Mouse (Mus musculus) ES-E14 (cell line): ENCODE results near the gene 1700042G07Rik. TPM values are rescaled to one million over a fixed set of nuclear protein-coding genes. Genes with fewer than 3 reads are reported as not detected.
A peak's percentile ranks its signal among the peaks of the same experiment; 100 is the strongest.

Experiments
- DNase-seq: peaks from one replicate; pipeline ENCODE4 v3.0.0-alpha.2; 2013; ENCODE audit warnings: low read depth, low spot score
- H3K27ac ChIP-seq: 2 replicates; pipeline ENCODE4 v1.5.1; 2012; ENCODE audit warnings: low read depth, mild to moderate bottlenecking, low read length, moderate library complexity, mixed read lengths; ENCODE audit not compliant: poor library complexity, insufficient read depth, severe bottlenecking
- H3K36me3 ChIP-seq: 2 replicates; pipeline ENCODE4 v1.6.1; 2012; ENCODE audit warnings: mild to moderate bottlenecking, low read length, moderate library complexity, mixed read lengths; ENCODE audit not compliant: control insufficient read depth, poor library complexity, insufficient read depth, severe bottlenecking
- H3K4me1 ChIP-seq, 2 experiments: fragments of 150-350 bp in 1 of 2; sonication (generic) in 1 of 2; 2 replicates each; pipeline ENCODE4 v1.6.1; 2012; ENCODE audit warnings: low read length in 2 of 2, mild to moderate bottlenecking in 1 of 2, mixed read lengths in 1 of 2; ENCODE audit not compliant: control insufficient read depth in 2 of 2, insufficient read depth in 2 of 2, poor library complexity in 1 of 2
- H3K4me3 ChIP-seq, 2 experiments: fragments of 150-350 bp in 1 of 2; sonication (generic) in 1 of 2; 2 replicates each; pipeline ENCODE4 v1.5.1; 2012; ENCODE audit warnings: low read length in 2 of 2, low read depth in 1 of 2, mild to moderate bottlenecking in 1 of 2, mixed read lengths in 1 of 2; ENCODE audit not compliant: insufficient read depth in 1 of 2, poor library complexity in 1 of 2, severe bottlenecking in 1 of 2
- H3K9ac ChIP-seq: 2 replicates; pipeline ENCODE4 v1.6.1; 2012; ENCODE audit warnings: low read depth, mild to moderate bottlenecking, low read length, mixed read lengths; ENCODE audit not compliant: poor library complexity, insufficient read depth, severe bottlenecking
- H3K9me3 ChIP-seq: fragments of 150-350 bp; sonication (generic); 2 replicates; pipeline ENCODE4 v1.6.1; 2012; ENCODE audit warnings: low read depth, mild to moderate bottlenecking, low read length; ENCODE audit not compliant: control insufficient read depth, insufficient read depth
- CHD2 ChIP-seq: IDR thresholded peaks from 2 replicates; pipeline ENCODE4 v1.6.1; 2014; ENCODE audit warnings: mild to moderate bottlenecking, low read depth, low read length, inconsistent platforms
- HCFC1 ChIP-seq: IDR thresholded peaks from 2 replicates; pipeline ENCODE4 v1.6.1; 2012; ENCODE audit warnings: low read length, inconsistent platforms, borderline replicate concordance; ENCODE audit not compliant: insufficient read depth
- MAFK ChIP-seq: IDR thresholded peaks from 2 replicates; pipeline ENCODE4 v1.6.1; 2014; ENCODE audit warnings: mild to moderate bottlenecking, low read depth, low read length, inconsistent platforms; ENCODE audit not compliant: insufficient read depth
- ZC3H11A ChIP-seq: IDR thresholded peaks from 2 replicates; pipeline ENCODE4 v1.6.1; 2012; ENCODE audit warnings: low read depth, mild to moderate bottlenecking, inconsistent platforms, low read length, borderline replicate concordance
- ZNF384 ChIP-seq: IDR thresholded peaks from 2 replicates; pipeline ENCODE4 v1.6.1; 2012; ENCODE audit warnings: low read depth, low read length, inconsistent platforms
- in situ Hi-C, 2 experiments: fragments of 600-800 bp; cut with MboI; formaldehyde crosslinking; loops; one replicate each; pipeline ENCODE4 v1.15.1; 2025; ENCODE audit warnings: low sequenced_read_pairs in 2 of 2, inconsistent platforms in 1 of 2; ENCODE audit not compliant: unreplicated experiment in 2 of 2
- total RNA-seq: library from RNA; depleted of rRNA; stranded (reverse); fragments of 300-350 nt; gene quantifications from 2 replicates; pipeline ENCODE4 v1.2.3, GENCODE M21; 2012; rRNA removed

1700042G07Rik gene
- total RNA-seq, 1 experiment: not detected

- Histone ChIP-seq H3K9ac (peak within 1 kb of the TSS; percentile 91), H3K27ac (peak within 1 kb of the TSS; percentile 88), H3K36me3 (no peaks in the 10 kb centered on the region), H3K4me1 (no peaks in the 10 kb centered on the region; a peak in 2 of 4 replicates), H3K9me3 (no peaks in the 10 kb centered on the region), H3K4me3 (peak within 1 kb of the TSS; percentile 92 to 94)
- peak; percentile 95 for DNase-seq
- in situ Hi-C loops: no loop called here
- TF ChIP-seq HCFC1: no peak; the same call in 1 of the 2 replicates
- TF ChIP-seq ZC3H11A: no peak
- no peak for TF ChIP-seq ZNF384
- no peak for TF ChIP-seq CHD2
- no peak for TF ChIP-seq MAFK
These were observed 48.1 kb downstream of the 1700042G07Rik start, which contains the start of gene Pik3r3 for GRCm38 (mm10) chr4:116221140-116221851. Pik3r3 (plus strand) TSS chr4:116221618.

- DNase-seq: no peak
- no peaks in the 10 kb centered on the region for H3K9me3 ChIP-seq
- in situ Hi-C loops: no loop called here
- no peaks in the 10 kb centered on the region; a peak in 2 of 4 replicates for H3K4me1 ChIP-seq
- H3K27ac ChIP-seq: peak overlapping the region; percentile 46; the same call in 1 of the 2 replicates
- no peak for TF ChIP-seq MAFK
- TF ChIP-seq CHD2: no peak
- TF ChIP-seq ZNF384: no peak
- no peak for TF ChIP-seq ZC3H11A
- TF ChIP-seq HCFC1: no peak
- no peaks in the 10 kb centered on the region for H3K36me3 ChIP-seq
- peak overlapping the region; percentile 86 for H3K9ac ChIP-seq
- H3K4me3 ChIP-seq: peak overlapping the region; percentile 75 to 80
These were observed 49.0 kb downstream of the 1700042G07Rik start for GRCm38 (mm10) chr4:116221996-116222842.

GRCm38 (mm10) chr4:116222843-116223119, 49.6 kb downstream of the 1700042G07Rik start:
- H3K36me3 ChIP-seq: no peaks in the 10 kb centered on the region
- DNase-seq: no peak
- no peak for TF ChIP-seq ZNF384
- no peak for TF ChIP-seq HCFC1
- TF ChIP-seq CHD2: no peak
- no peak overlapping the region for H3K9ac ChIP-seq
- in situ Hi-C loops: no loop called here
- H3K9me3 ChIP-seq: no peaks in the 10 kb centered on the region
- H3K4me3 ChIP-seq: peak overlapping the region in 1 of 2 experiments; percentile 75; a peak in 2 of 4 replicates
- no peaks in the 10 kb centered on the region; a peak in 2 of 4 replicates for H3K4me1 ChIP-seq
- no peak overlapping the region for H3K27ac ChIP-seq

Other genes starting within 250 kb of the 1700042G07Rik start
- 0.11 and 0.18 TPM in 2 replicates for gene Dmbx1, start 233.4 kb upstream of the 1700042G07Rik start, total RNA-seq
- gene Faah, start 155.4 kb upstream of the 1700042G07Rik start, total RNA-seq: 5.9 and 15.5 TPM in 2 replicates
- gene Nsun4, start 119.5 kb upstream of the 1700042G07Rik start, total RNA-seq: 24.8 and 36.8 TPM in 2 replicates
- gene Uqcrh, start 98.3 kb upstream of the 1700042G07Rik start, total RNA-seq: 405 and 420 TPM in 2 replicates
- gene Lrrc41, start 98.1 kb upstream of the 1700042G07Rik start, total RNA-seq: 32.2 and 42.0 TPM in 2 replicates
- 36.2 and 38.6 TPM in 2 replicates for gene Rad54l, start 49.7 kb upstream of the 1700042G07Rik start, total RNA-seq
- 48.6 and 51.5 TPM in 2 replicates for gene Pomgnt1, start 49.5 kb upstream of the 1700042G07Rik start, total RNA-seq
- gene Lurap1, start 22.0 kb upstream of the 1700042G07Rik start, total RNA-seq: 0.49 and 0.95 TPM in 2 replicates
- gene Tspan1, start 5.8 kb upstream of the 1700042G07Rik start, total RNA-seq: 1.7 and 3.0 TPM in 2 replicates
- gene Gm49337, start within 50 bp of the 1700042G07Rik start, total RNA-seq: 0.69 and 1.0 TPM in 2 replicates
- gene Pik3r3, start 48.2 kb downstream of the 1700042G07Rik start, total RNA-seq: 5.4 and 7.8 TPM in 2 replicates